Mouse (Mus musculus) liver, embryonic 11.5 days (tissue): Measurements from ENCODE around the gene Cel. TPM values are rescaled to one million over a fixed set of nuclear protein-coding genes. Genes with fewer than 3 reads are reported as not detected.

Experiments used
- ATAC-seq: fragments of 200-750 bp; cut with Nextera tagmentation; replicated peaks from 2 replicates; pipeline ENCODE4 v1.8.0; 2017; ENCODE audit warnings: moderate number of reproducible peaks, mild to moderate bottlenecking, moderate TSS enrichment, moderate library complexity; ENCODE audit not compliant: low FRiP score
- DNase-seq: peaks from one replicate; pipeline ENCODE4 v3.0.0-alpha.2; 2017; ENCODE audit warnings: low spot score
- H3K27ac ChIP-seq: fragments of 300-500 bp; sonication (generic); 2 replicates; pipeline ENCODE4 v1.5.1; 2014; ENCODE audit warnings: mild to moderate bottlenecking, low read depth, low read length, control low read depth
- H3K27me3 ChIP-seq: fragments of 300-500 bp; sonication (generic); replicated peaks from 2 replicates; pipeline ENCODE4 v1.6.1; 2014; ENCODE audit warnings: low read length, mixed read lengths; ENCODE audit not compliant: control insufficient read depth, insufficient read depth
- H3K36me3 ChIP-seq: fragments of 300-500 bp; sonication (generic); 2 replicates; pipeline ENCODE4 v1.6.1; 2014; ENCODE audit warnings: mild to moderate bottlenecking, low read length, moderate library complexity, mixed read lengths; ENCODE audit not compliant: control insufficient read depth, insufficient read depth
- H3K4me1 ChIP-seq: fragments of 300-500 bp; sonication (generic); replicated peaks from 2 replicates; pipeline ENCODE4 v1.6.1; 2014; ENCODE audit warnings: low read length, mixed read lengths; ENCODE audit not compliant: control insufficient read depth, insufficient read depth
- H3K4me2 ChIP-seq: fragments of 300-500 bp; sonication (generic); 2 replicates; pipeline ENCODE4 v1.6.1; 2014; ENCODE audit warnings: mild to moderate bottlenecking, control low read depth, moderate library complexity
- H3K4me3 ChIP-seq: fragments of 300-500 bp; sonication (generic); 2 replicates; pipeline ENCODE4 v1.5.1; 2014; ENCODE audit warnings: low read depth, low read length, control low read depth
- H3K9ac ChIP-seq: fragments of 300-500 bp; sonication (generic); 2 replicates; pipeline ENCODE4 v1.6.1; 2014; ENCODE audit warnings: low read depth, low read length, control low read depth
- H3K9me3 ChIP-seq: fragments of 300-500 bp; sonication (generic); 2 replicates; pipeline ENCODE4 v1.6.1; 2016; ENCODE audit warnings: low read length, inconsistent platforms, mixed read lengths; ENCODE audit not compliant: control insufficient read depth
- WGBS: fragments of 180-500 bp; shearing (Covaris S2); extraction: QIAGEN DNeasy Blood & Tissue Kit; methylation state at CpG from one replicate; pipeline ENCODE4 v1.1.7; 2014; 5-methylcytosine and 5-hydroxymethylcytosine counted together
- polyA plus RNA-seq: library from polyadenylated mRNA; unstranded; fragments of >200 nt; fragmentation: Nextera tagmentation; extraction: Ambion mirVana; gene quantifications from 2 replicates; pipeline ENCODE4 v1.2.1, GENCODE M21; 2014

The Cel gene
- not detected in 2 replicates for polyA plus RNA-seq

DNA sequence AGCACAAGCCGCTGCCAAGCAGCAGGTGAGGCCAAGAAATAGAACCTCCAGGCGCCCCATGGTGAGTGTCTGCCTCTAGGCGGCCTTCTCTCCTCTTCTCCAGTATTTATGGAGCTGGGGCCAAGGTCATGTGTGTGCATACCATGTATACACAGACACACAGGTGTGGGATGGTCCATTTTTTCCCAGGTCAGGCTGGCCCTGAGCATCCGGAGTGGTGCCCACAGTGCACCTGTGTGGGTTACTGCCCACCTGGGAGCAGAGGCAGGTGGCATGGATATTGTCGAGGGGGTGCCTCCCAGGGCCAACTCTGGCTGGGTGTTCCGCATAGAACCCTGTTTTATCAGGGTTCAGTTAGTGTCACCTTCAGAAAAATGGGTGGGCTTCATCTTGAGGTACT, at the start of gene Cel:
Gene Cel (minus strand): TSS at position 101 of the 400 bp plus-strand sequence.
- DNase-seq (no peak), ATAC-seq (no peak)
- no peaks in the 10 kb centered on the region for H3K9me3 ChIP-seq
- no peak within 1 kb of the TSS for H3K4me2 ChIP-seq
- H3K27ac ChIP-seq, result no peak within 1 kb of the TSS
- WGBS, result 68% methylated on average over 6 of the region's 6 CpGs
- H3K9ac ChIP-seq, result no peak within 1 kb of the TSS
- no peaks in the 10 kb centered on the region for H3K4me1 ChIP-seq
- peaks cover 13% of the 10 kb centered on the region for H3K36me3 ChIP-seq
- no peaks in the 10 kb centered on the region for H3K27me3 ChIP-seq
- no peak within 1 kb of the TSS for H3K4me3 ChIP-seq

DNA sequence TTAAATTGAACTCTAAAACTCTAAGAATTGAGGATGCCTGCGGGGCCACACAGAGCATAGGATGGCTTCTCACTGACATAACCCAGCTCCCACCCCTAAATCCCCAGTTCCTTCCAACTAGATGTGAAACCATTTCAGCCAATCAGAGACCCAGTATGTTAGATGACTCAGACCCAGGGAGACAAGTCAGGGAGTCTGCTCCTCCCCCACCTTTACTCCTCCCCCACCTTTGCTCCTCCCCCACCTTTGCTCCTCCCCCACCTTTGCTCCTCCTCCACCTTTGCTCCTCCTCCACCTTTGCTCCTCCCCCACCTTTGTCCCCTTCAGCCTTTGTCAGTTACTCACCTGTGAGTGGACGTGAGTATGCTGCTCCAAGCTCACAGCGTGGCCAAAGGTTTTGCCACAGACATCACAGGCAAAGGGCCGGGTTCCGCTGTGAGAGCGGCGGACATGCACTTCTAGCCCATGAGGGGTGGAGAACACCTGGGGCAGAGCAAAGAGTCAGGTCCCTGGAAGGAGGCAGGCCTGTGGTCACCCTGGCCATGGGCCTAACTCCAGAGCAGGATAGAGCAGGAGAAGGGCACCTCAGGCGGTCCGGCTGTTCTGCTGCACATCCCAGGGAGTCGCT, 49.3 kb upstream of the Cel start:
- peaks cover 25% of the 10 kb centered on the region for H3K36me3 ChIP-seq
- no peaks in the 10 kb centered on the region for H3K27me3 ChIP-seq
- H3K9me3 ChIP-seq, result no peaks in the 10 kb centered on the region
- H3K4me2 ChIP-seq, result no peak overlapping the region
- no peak for ATAC-seq
- H3K4me1 ChIP-seq, result peaks cover 56% of the 10 kb centered on the region
- no peak overlapping the region for H3K27ac ChIP-seq
- H3K9ac ChIP-seq, result no peak overlapping the region
- no peak for DNase-seq
- H3K4me3 ChIP-seq, result no peak overlapping the region
- 79% methylated on average over 10 of the region's 10 CpGs for WGBS

DNA sequence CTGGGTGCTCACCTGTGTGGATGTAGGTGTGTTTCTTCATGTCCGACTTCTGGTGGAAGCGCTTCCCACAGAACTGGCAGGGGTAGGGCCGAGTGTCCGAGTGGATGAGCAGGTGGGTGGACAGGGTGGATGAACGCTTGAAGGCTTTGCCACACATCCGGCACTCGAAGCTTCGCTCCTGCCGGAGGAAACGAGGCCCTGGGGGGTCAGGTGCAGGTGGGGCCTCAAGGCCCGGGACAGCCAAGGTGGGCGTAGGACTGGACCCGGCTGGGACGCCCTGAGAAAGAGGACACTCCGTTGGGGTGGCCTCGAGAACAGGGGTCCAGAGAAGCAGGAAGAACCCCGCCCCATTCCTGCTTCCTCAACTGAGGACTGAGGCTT, 48.2 kb upstream of the Cel start:
- Histone ChIP-seq H3K4me2 (no peak overlapping the region), H3K27ac (peak overlapping the region; percentile 44; the same call in 1 of the 2 replicates), H3K9me3 (no peaks in the 10 kb centered on the region), H3K9ac (no peak overlapping the region), H3K27me3 (no peaks in the 10 kb centered on the region), H3K4me1 (peaks cover 58% of the 10 kb centered on the region), H3K4me3 (no peak overlapping the region), H3K36me3 (peaks cover 25% of the 10 kb centered on the region)
- ATAC-seq (no peak), DNase-seq (no peak)
- WGBS, result 88% methylated on average over 17 of the region's 17 CpGs

DNA sequence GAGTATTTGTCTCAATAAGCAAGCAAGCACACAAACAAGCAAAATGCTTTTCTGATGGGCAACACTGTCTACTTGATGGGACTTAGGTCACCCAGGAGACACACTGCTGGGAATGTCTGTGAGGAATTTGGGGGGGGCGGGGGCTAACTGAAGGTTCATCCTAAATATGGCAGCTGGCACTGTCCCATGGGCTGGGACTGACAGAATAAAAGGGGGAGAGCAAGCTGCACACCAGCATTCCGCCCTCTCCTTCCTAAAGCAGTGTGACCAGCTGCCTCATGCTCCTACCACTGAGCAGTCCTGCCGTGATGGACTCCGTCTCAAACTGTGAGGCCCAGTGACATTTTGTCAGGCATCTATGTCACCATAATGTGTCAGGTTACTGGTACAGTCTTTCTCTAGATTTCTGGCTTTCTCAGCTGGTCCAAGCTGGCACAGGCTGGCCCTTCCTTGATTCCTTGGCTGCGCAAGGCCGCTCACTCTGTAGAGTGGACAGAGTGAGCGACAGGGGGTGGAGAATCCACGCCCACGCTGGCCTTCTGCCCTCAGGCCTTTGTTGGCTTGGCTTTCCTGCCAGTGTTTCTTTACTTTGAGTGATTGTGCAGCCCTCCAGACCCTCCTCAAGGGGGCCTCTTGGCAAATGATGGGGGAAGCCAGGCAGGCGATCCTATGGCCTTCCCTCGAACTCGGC, 47.7 kb upstream of the Cel start:
- no peak overlapping the region for H3K9ac ChIP-seq
- H3K27ac ChIP-seq, result peak overlapping the region; percentile 44; the same call in 1 of the 2 replicates
- H3K4me2 ChIP-seq, result no peak overlapping the region
- H3K9me3 ChIP-seq, result no peaks in the 10 kb centered on the region
- H3K4me1 ChIP-seq, result peaks cover 58% of the 10 kb centered on the region
- H3K36me3 ChIP-seq, result peaks cover 25% of the 10 kb centered on the region
- 84% methylated on average over 12 of the region's 12 CpGs for WGBS
- H3K27me3 ChIP-seq, result no peaks in the 10 kb centered on the region
- no peak for ATAC-seq
- no peak for DNase-seq
- no peak overlapping the region for H3K4me3 ChIP-seq

DNA sequence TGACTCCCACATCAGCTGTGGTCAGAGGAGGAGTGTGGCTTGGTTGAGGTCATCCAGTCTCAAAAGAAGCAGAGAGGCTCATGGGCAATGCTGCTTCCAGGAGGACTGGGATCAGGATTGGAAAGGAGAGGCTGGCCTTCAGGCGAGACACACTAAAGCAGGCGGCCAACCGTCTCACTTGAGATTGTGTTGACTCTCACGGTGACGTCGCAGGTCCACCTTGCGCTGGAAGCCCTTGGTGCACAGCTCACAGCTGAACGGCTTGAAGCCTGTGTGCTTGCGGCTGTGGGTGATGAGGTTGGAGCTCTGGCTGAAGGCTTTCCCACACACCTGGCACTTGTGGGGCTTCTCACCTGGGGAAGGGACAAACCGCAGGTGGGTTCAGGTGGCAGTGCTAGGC, 46.6 kb upstream of the Cel start:
- no peak overlapping the region for H3K9ac ChIP-seq
- no peak overlapping the region for H3K4me3 ChIP-seq
- H3K4me1 ChIP-seq, result peaks cover 53% of the 10 kb centered on the region
- ATAC-seq, result no peak
- no peaks in the 10 kb centered on the region for H3K9me3 ChIP-seq
- DNase-seq, result no peak
- H3K36me3 ChIP-seq, result peaks cover 23% of the 10 kb centered on the region
- peak overlapping the region; percentile 23 for H3K27ac ChIP-seq
- H3K27me3 ChIP-seq, result no peaks in the 10 kb centered on the region
- H3K4me2 ChIP-seq, result no peak overlapping the region
- 89% methylated on average over 10 of the region's 10 CpGs for WGBS

DNA sequence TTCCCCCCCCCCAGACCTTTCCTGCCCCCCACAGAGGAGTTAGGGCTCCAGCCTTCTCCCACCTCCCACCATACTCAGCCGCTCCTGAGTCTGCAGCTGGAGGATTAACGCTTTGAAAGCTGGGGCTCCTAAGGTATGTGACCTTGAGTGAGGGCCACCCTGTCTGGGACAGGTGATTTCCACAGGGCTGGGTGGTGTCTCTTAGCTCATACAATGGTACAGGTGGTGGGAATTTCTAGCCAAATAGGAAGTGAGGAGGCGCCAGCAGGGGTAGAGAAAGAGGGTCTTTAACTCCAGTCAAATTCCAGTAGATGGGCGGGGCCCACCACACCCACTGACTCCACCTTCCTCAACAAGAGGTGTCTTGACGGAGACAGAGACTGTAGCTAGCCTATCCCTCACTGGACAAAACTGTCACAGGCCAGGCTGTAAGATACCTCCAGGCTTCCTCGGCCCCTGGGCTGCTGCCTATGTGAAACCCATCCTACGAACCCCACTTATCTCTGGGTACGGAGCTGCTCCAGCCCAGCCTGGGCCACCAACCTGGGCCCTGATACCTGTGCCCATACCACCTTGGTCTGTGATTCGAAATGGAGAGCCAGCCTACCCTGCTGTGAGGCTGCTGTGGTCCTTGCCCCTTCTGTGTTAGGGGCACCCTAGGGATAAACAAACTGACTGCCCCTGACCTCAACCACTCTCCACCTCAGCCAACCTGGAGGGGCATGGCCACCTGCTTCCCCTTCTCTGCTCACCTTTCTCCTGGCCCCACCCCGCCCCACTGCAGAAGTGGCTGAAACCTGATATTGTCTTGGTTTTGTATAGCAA, 44.4 kb upstream of the Cel start:
- no peak overlapping the region for H3K4me3 ChIP-seq
- 42% methylated on average over 10 of the region's 10 CpGs for WGBS

DNA sequence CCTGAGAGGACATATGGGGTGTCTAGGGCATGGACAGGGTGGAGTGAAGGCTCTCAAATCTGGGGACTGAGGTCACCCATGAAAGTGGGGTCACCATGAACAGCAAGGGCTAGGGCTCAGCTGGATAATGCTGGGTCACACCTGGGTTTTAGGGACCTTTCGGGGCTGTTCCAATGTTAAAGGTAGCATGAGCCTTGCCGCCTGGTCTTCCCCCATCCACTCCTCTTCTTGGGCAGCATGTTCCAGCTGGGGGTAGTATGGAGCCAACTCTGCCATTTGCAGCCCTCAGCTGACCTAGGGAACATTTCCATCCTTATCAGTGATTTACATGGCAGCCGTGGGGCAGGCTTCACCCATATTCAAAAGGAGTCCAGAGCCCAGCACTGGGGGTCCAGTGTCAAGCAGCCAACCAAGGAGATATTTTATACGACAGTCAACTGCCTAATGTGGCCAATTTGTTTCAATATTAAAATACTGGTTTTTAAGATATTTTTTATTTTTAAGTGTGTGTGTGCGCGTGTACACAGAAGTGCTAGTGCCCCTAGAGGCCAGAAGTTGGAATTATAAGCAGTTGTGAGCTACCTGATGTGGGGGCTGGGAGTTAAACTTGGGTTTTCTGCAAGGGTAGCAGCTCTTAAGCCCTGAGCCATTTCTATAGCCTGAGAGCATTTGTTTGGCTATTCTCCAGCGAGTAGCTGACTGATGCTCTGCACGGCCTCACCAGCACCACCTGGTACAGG, 43.6 kb upstream of the Cel start:
- Histone ChIP-seq H3K4me1 (peaks cover 59% of the 10 kb centered on the region), H3K36me3 (peaks cover 8% of the 10 kb centered on the region; the same call in 1 of the 2 replicates), H3K9ac (peak overlapping the region; percentile 8; the same call in 1 of the 2 replicates), H3K27ac (peak overlapping the region; percentile 87), H3K4me3 (no peak overlapping the region), H3K4me2 (no peak overlapping the region), H3K27me3 (no peaks in the 10 kb centered on the region), H3K9me3 (no peaks in the 10 kb centered on the region)
- DNase-seq (no peak), ATAC-seq (peak; percentile 2; the same call in 1 of the 2 replicates)
- 58% methylated on average over 8 of the region's 8 CpGs for WGBS

More for the DNA sequence above, 44.4 kb upstream of the Cel start:
- peak overlapping the region; percentile 87 for H3K27ac ChIP-seq
- H3K4me1 ChIP-seq, result peaks cover 57% of the 10 kb centered on the region
- no peaks in the 10 kb centered on the region for H3K9me3 ChIP-seq
- ATAC-seq (peak; percentile 65), DNase-seq (no peak)
- peaks cover 12% of the 10 kb centered on the region; the same call in 1 of the 2 replicates for H3K36me3 ChIP-seq
- peak overlapping the region; percentile 25; the same call in 1 of the 2 replicates for H3K9ac ChIP-seq
- no peaks in the 10 kb centered on the region for H3K27me3 ChIP-seq
- peak overlapping the region; percentile 27; the same call in 1 of the 2 replicates for H3K4me2 ChIP-seq
